Mouse (Mus musculus): ENCODE results near the gene Ccr7. TPM values are rescaled to one million over a fixed set of nuclear protein-coding genes. Genes with fewer than 3 reads are reported as not detected.

Gene Ccr7
- total and polyA plus RNA-seq, 3 experiments: 203 to 306 (median 241) TPM

- peak overlapping the region; percentile 40 for H3K9ac ChIP-seq (ENCODE audit: insufficient read depth, low read depth)
- TF ChIP-seq ZMIZ1 (IDR thresholded peaks at IDR 0.05; ENCODE audit: low read depth, low read length): no peak
- no peak for TF ChIP-seq TBP (conservative IDR thresholded peaks at IDR 0.05; ENCODE audit: low read depth, low read length)
- no peak for TF ChIP-seq UBTF (IDR thresholded peaks at IDR 0.05; ENCODE audit: low read depth, low read length)
- 0 out of 2 replicates have a peak, but pooled peaks have one; percentile 28 for TF ChIP-seq MXI1 (IDR thresholded peaks at IDR 0.05; ENCODE audit: low read depth, low read length)
- no peak for TF ChIP-seq MAFK (IDR thresholded peaks at IDR 0.05; ENCODE audit: insufficient replicate concordance, low read length)
- no peak for TF ChIP-seq MYC (IDR thresholded peaks at IDR 0.05; ENCODE audit: low read depth, low read length)
- no peak; the same call in 1 of the 2 replicates for TF ChIP-seq BHLHE40 (IDR thresholded peaks at IDR 0.05; ENCODE audit: low read depth, low read length)
- no peak for TF ChIP-seq JUN (IDR thresholded peaks at IDR 0.05; ENCODE audit: insufficient read depth, low read depth, low read length)
- no peak for TF ChIP-seq TCF12 (IDR thresholded peaks at IDR 0.05; ENCODE audit: low read depth, low read length)
- TF ChIP-seq SIN3A (IDR thresholded peaks at IDR 0.05; ENCODE audit: low read length): no peak
- TF ChIP-seq MAX (IDR thresholded peaks at IDR 0.05; ENCODE audit: low read length): peak; percentile 46; the same call in 1 of the 2 replicates
- TF ChIP-seq CHD1 (IDR thresholded peaks at IDR 0.05; ENCODE audit: low read depth, low read length): no peak
- TF ChIP-seq CHD2 (IDR thresholded peaks at IDR 0.05; ENCODE audit: low read length): no peak
- TF ChIP-seq PAX5 (IDR thresholded peaks at IDR 0.05; ENCODE audit: low read length): no peak
- TF ChIP-seq NELFE (IDR thresholded peaks at IDR 0.05; ENCODE audit: low read depth, low read length): 0 out of 2 replicates have a peak, but pooled peaks have one; percentile 5
- no peak for TF ChIP-seq ZC3H11A (IDR thresholded peaks at IDR 0.05; ENCODE audit: low read depth, low read length)
- no peak for TF ChIP-seq NRF1 (IDR thresholded peaks at IDR 0.05; ENCODE audit: low read depth, low read length)
- no peak for TF ChIP-seq ETS1 (conservative IDR thresholded peaks at IDR 0.05; ENCODE audit: low read depth, low read length)
- TF ChIP-seq KAT2A (IDR thresholded peaks at IDR 0.05; ENCODE audit: insufficient replicate concordance, low read length): no peak
- TF ChIP-seq GABPA (IDR thresholded peaks at IDR 0.05; ENCODE audit: insufficient replicate concordance, low read depth, low read length): no peak
- no peak for TF ChIP-seq ZKSCAN1 (IDR thresholded peaks at IDR 0.05; ENCODE audit: borderline replicate concordance, low read depth, low read length)
- no peak for TF ChIP-seq E2F4 (IDR thresholded peaks at IDR 0.05; ENCODE audit: insufficient replicate concordance, low read depth, low read length)
- no peak for TF ChIP-seq ELF1 (IDR thresholded peaks at IDR 0.05; ENCODE audit: low read depth, low read length)
- H3K79me2 ChIP-seq (replicated peaks; ENCODE audit: control insufficient read depth, extremely low read depth, insufficient read depth, poor library complexity, severe bottlenecking): no peaks in the 10 kb centered on the region
- peak overlapping the region; percentile 74; the same call in 1 of the 2 replicates for H3K27ac ChIP-seq (ENCODE audit: insufficient read depth, low read depth)
- no peaks in the 10 kb centered on the region for H3K36me3 ChIP-seq (replicated peaks in 1 of 2; ENCODE audit: control insufficient read depth in 1 of 2, insufficient read depth in 1 of 2, low read length in 1 of 2)
- in situ Hi-C loops (cut with MboI; ENCODE audit: low pct_ligation_motif_present, low pct_unique_long_range_greater_than_20kb, low sequenced_read_pairs) (loop anchor here (5.0 kb wide), 1 partner anchor 89 kb away; the partner anchor contains the start of gene Igfbp4), dilution Hi-C loops (cut with MboI; ENCODE audit: extremely low pct_ligation_motif_present, extremely low pct_unique_long_range_greater_than_20kb, low sequenced_read_pairs) (no loop called here)
- H3K4me2 ChIP-seq (ENCODE audit: insufficient read depth, low read depth, poor library complexity, severe bottlenecking): peak overlapping the region; percentile 75
- no peaks in the 10 kb centered on the region for H3K27me3 ChIP-seq (replicated peaks)
- peaks cover 44 to 94% of the 10 kb centered on the region in 2 experiments for H3K4me1 ChIP-seq (ENCODE audit: control insufficient read depth in 1 of 2, insufficient read depth in 2 of 2)
- no peak for DNase-seq (ENCODE audit: extremely low read depth)
- no peaks in the 10 kb centered on the region for H3K9me3 ChIP-seq (replicated peaks; ENCODE audit: low read length)
- peak overlapping the region in 1 of 3 experiments; percentile 29 for H3K4me3 ChIP-seq (replicated peaks in 1 of 3; ENCODE audit: low read depth in 2 of 3, low read length in 2 of 3, poor library complexity in 1 of 3)
Measured at GRCm38 (mm10) chr11:99131463-99131840, 23.4 kb downstream of the Ccr7 start.
